Mouse (Mus musculus) spleen, postnatal 14 days (tissue): ENCODE results near the gene Hdac9.

Source experiments
- DNase-seq, 2 experiments: peaks; one replicate each; pipeline ENCODE4 v3.0.0; 2021 to 2022; ENCODE audit warnings: low spot score in 2 of 2

Gene Hdac9

GRCm38 (mm10) chr12:34806528-34806927, 110.4 kb downstream of the Hdac9 start:
- no peak for DNase-seq

- no peak for DNase-seq
Observed at GRCm38 (mm10) chr12:34803721-34804120, 113.2 kb downstream of the Hdac9 start.

- DNase-seq = no peak
Observed at GRCm38 (mm10) chr12:34802308-34802707, 114.6 kb downstream of the Hdac9 start.

GRCm38 (mm10) chr12:34801752-34802151, 115.1 kb downstream of the Hdac9 start:
- no peak for DNase-seq

- DNase-seq = no peak
Observed at GRCm38 (mm10) chr12:34797389-34797788, 119.5 kb downstream of the Hdac9 start.

GRCm38 (mm10) chr12:34795487-34795886, 121.4 kb downstream of the Hdac9 start:
- DNase-seq = no peak

GRCm38 (mm10) chr12:34792113-34792452, 124.8 kb downstream of the Hdac9 start:
- DNase-seq = no peak

GRCm38 (mm10) chr12:34791213-34792112, 125.4 kb downstream of the Hdac9 start:
- no peak for DNase-seq

- DNase-seq = no peak
Observed at GRCm38 (mm10) chr12:34789031-34789982, 127.6 kb downstream of the Hdac9 start.

GRCm38 (mm10) chr12:34787380-34787779, 129.5 kb downstream of the Hdac9 start:
- no peak for DNase-seq

- peak in 1 of 2 experiments; percentile 14 for DNase-seq
Observed at GRCm38 (mm10) chr12:34783574-34783973, 133.3 kb downstream of the Hdac9 start.

GRCm38 (mm10) chr12:34779368-34779957, 137.4 kb downstream of the Hdac9 start:
- no peak for DNase-seq

GRCm38 (mm10) chr12:34776170-34776569, 140.7 kb downstream of the Hdac9 start:
- no peak for DNase-seq

GRCm38 (mm10) chr12:34774071-34774470, 142.8 kb downstream of the Hdac9 start:
- DNase-seq = no peak

GRCm38 (mm10) chr12:34767226-34767775, 149.6 kb downstream of the Hdac9 start:
- no peak for DNase-seq

GRCm38 (mm10) chr12:34747266-34747665, 169.6 kb downstream of the Hdac9 start:
- DNase-seq = no peak

- DNase-seq = no peak
Observed at GRCm38 (mm10) chr12:34725204-34725603, 191.7 kb downstream of the Hdac9 start.

GRCm38 (mm10) chr12:34724274-34724673, 192.6 kb downstream of the Hdac9 start:
- no peak for DNase-seq

- DNase-seq = no peak
Observed at GRCm38 (mm10) chr12:34722831-34723490, 193.9 kb downstream of the Hdac9 start.

- DNase-seq = no peak
Observed at GRCm38 (mm10) chr12:34720906-34721305, 196.0 kb downstream of the Hdac9 start.

GRCm38 (mm10) chr12:34714266-34714939, 202.5 kb downstream of the Hdac9 start:
- DNase-seq = no peak
